Mouse (Mus musculus) skeletal muscle tissue, adult 2 months (tissue): ENCODE data around the gene Ly6g6d.

Source experiments
- DNase-seq: peaks from one replicate; pipeline ENCODE4 v3.0.0-alpha.2; 2012; ENCODE audit warnings: low read depth, low spot score

The Ly6g6d gene

GRCm38 (mm10) chr17:35024261-35024660 lies 53.6 kb downstream of the Ly6g6d start:
- no peak for DNase-seq

GRCm38 (mm10) chr17:35023756-35024155 lies 54.1 kb downstream of the Ly6g6d start:
- no peak for DNase-seq

GRCm38 (mm10) chr17:35023221-35023620 lies 54.6 kb downstream of the Ly6g6d start:
- no peak for DNase-seq

- DNase-seq = no peak
Observed at GRCm38 (mm10) chr17:35022541-35023060, 55.3 kb downstream of the Ly6g6d start.

DNA sequence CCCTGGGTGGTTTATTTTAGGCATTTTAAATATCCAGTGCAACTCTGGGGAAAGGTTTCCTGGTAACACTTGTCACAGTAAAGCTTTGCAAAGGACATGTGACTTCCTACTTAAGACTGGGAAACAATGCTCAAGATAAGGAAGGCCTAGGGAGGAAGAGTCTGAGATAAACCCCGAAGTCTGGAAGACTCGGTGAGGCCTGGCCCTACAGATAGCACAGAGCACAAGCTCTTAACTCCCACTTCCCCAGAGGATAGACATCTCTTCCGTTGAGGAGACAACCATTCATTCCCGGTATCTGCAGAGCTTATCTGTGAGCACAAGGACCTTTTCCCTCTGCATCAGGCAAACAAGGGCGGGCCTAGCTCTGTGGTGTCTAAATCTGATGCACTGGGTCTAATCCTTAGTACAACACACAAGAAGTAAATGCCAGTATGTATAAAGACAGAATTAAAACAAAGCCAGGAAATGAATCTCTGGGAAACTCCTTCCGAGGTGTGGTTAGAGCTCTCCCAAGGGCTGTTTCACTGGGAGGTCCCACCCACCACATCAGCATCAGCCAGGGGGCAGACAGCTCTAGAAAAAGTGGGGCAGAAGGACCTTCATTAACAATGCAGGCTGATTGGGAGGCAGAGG lies 55.9 kb downstream of the Ly6g6d start:
- no peak for DNase-seq
